23 mouse cellular contexts compared by ENCODE assay signal in genomic region chr1:152069745-152070144, GRCm38 (mm10).
"Had no signal": no experiment of that assay in that cellular context is flagged by ENCODE, and none has a peak within 500 bp of the region (broad histone marks: within the 10 kb centered on the region; RNA-seq: fewer than 3 reads in every experiment).

No protein-coding gene starts in this region.

- ATAC-seq: liver, embryonic 12.5 days; midbrain, embryonic 13.5 days; midbrain, embryonic 16.5 days had no signal

- H3K4me1 ChIP-seq: limb, embryonic 10.5 days; limb, embryonic 13.5 days; liver, embryonic 12.5 days; liver, embryonic 15.5 days; lung, embryonic 15.5 days; stomach, embryonic 15.5 days had no signal

- H3K4me2 ChIP-seq: limb, embryonic 13.5 days; liver, embryonic 12.5 days; liver, embryonic 15.5 days; lung, embryonic 15.5 days; midbrain, embryonic 13.5 days; stomach, embryonic 15.5 days had no signal

- H3K9ac ChIP-seq: limb, embryonic 13.5 days; liver, embryonic 12.5 days; liver, embryonic 15.5 days; lung, embryonic 15.5 days; midbrain, embryonic 13.5 days; stomach, embryonic 15.5 days had no signal

- H3K27ac ChIP-seq: kidney, postnatal 0 days; layer of hippocampus, adult 2 months; limb, embryonic 10.5 days; limb, embryonic 13.5 days; liver, embryonic 12.5 days; liver, embryonic 15.5 days; lung, embryonic 15.5 days; midbrain, embryonic 10.5 days; midbrain, embryonic 13.5 days; stomach, embryonic 15.5 days had no signal

- H3K36me3 ChIP-seq: limb, embryonic 10.5 days; limb, embryonic 13.5 days; liver, embryonic 12.5 days; liver, embryonic 15.5 days; lung, embryonic 15.5 days; midbrain, embryonic 10.5 days; stomach, embryonic 15.5 days had no signal

- H3K9me3 ChIP-seq: limb, embryonic 10.5 days; limb, embryonic 13.5 days; liver, embryonic 12.5 days; liver, embryonic 15.5 days; lung, embryonic 15.5 days; midbrain, embryonic 10.5 days; midbrain, embryonic 13.5 days; stomach, embryonic 15.5 days had no signal

- DNase-seq: kidney, postnatal 25 days; layer of hippocampus, adult 9-11 months; liver; lung, adult 18-20 months; lung, postnatal 10 days; lung, postnatal 36 days; right cerebral cortex, adult 18-20 months; right cerebral cortex, postnatal 14 days; right cerebral cortex, postnatal 4 days; thymus, postnatal 25 days had no signal

- H3K27me3 ChIP-seq: limb, embryonic 13.5 days; liver, embryonic 12.5 days; liver, embryonic 15.5 days; lung, embryonic 15.5 days; megakaryocyte, embryonic 14.5 days; midbrain, embryonic 13.5 days; stomach, embryonic 15.5 days had no signal

- H3K4me3 ChIP-seq: layer of hippocampus, adult 2 months; limb, embryonic 10.5 days; limb, embryonic 13.5 days; liver, embryonic 12.5 days; liver, embryonic 15.5 days; lung, embryonic 15.5 days; megakaryocyte, embryonic 14.5 days; midbrain, embryonic 10.5 days; midbrain, embryonic 13.5 days; myocyte; stomach, embryonic 15.5 days had no signal
